Mouse (Mus musculus) brain, embryonic 14.5 days (tissue): ENCODE measurements around the gene BC017158.

Experiments
- CTCF ChIP-seq: fragments of 200-500 bp; IDR thresholded peaks from 2 replicates; pipeline ENCODE4 v1.5.1; 2012; ENCODE audit warnings: inconsistent platforms, mild to moderate bottlenecking, moderate library complexity, borderline replicate concordance; ENCODE audit not compliant: insufficient read depth, insufficient read length; ENCODE audit errors: extremely low read depth
- POLR2A ChIP-seq: fragments of 200-500 bp; IDR thresholded peaks from 2 replicates; pipeline ENCODE4 v1.6.1; 2012; ENCODE audit warnings: mild to moderate bottlenecking, inconsistent platforms, borderline replicate concordance; ENCODE audit not compliant: poor library complexity, insufficient read depth, insufficient read length, severe bottlenecking; ENCODE audit errors: extremely low read depth

DNA sequence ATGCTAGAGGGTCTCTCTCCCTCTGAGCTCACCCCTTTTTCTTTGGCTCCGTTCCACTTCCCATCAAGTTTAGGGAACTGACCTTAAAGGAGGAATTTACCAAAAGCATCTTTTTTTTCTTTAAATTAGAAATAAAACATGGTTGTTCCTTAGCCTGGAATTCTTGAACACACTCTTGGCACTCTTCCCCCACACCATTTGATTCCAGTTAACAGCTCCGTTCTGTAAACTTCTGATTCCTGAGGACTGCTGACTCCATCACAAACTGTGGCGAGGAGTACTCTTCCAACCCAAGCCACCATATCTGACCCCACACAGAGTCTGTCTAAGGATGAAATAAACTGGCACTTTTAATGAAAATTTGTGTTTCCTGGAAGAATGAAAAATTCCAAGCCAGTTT, 3.0 kb upstream of the BC017158 start:
- TF ChIP-seq CTCF (no peak), POLR2A (no peak)
